Mouse (Mus musculus): Measurements from ENCODE around the gene Gm44965.

DNA sequence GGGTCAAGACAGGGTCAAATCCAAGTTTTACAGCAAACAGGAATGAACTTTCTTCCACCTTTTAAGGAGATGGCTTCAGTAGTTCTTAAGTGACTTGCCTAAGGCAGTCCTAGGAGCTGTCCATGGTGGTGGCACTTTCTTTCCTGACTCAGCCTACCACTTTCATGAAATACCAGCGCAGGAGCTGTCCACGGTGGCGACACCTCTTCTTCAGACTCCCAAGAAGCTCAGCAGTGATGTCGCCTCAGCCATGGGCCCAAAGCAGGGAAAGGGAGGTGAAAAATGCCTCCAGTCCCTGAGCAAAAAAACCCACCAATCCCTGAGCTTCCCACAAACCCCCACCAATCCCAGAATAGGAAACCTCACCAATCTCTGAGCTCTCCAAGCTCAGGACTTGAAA is 40.8 kb upstream of the Gm44965 start:
- TF ChIP-seq POLR2A (IDR thresholded peaks at IDR 0.05; ENCODE audit: insufficient read length, low read depth) (no peak), MYOD1 (IDR thresholded peaks at IDR 0.05; ENCODE audit: control insufficient read depth in 1 of 3, insufficient read length in 2 of 3, low read depth in 2 of 3) (no peak), MAX (IDR thresholded peaks at IDR 0.05; ENCODE audit: low read depth) (no peak), TCF12 (IDR thresholded peaks at IDR 0.05; ENCODE audit: insufficient read depth, poor library complexity, severe bottlenecking) (no peak), REST (IDR thresholded peaks at IDR 0.05; ENCODE audit: insufficient read depth, insufficient read length) (peak; percentile 92), USF1 (IDR thresholded peaks at IDR 0.05; ENCODE audit: low read depth) (no peak), CEBPB (IDR thresholded peaks at IDR 0.05; ENCODE audit: insufficient read depth, poor library complexity, severe bottlenecking) (no peak), MYOG (IDR thresholded peaks at IDR 0.05; ENCODE audit: control insufficient read depth in 1 of 3, insufficient read depth in 1 of 3, insufficient read length in 2 of 3, low read depth in 2 of 3) (no peak), E2F4 (IDR thresholded peaks at IDR 0.05; ENCODE audit: insufficient read depth) (no peak), POLR2AphosphoS2 (IDR thresholded peaks at IDR 0.05; ENCODE audit: insufficient read length, low read depth) (no peak), SRF (IDR thresholded peaks at IDR 0.05; ENCODE audit: control insufficient read depth, insufficient read length, low read depth) (no peak)

All from myocyte (in vitro differentiated cells).